29 mouse cellular contexts compared by ENCODE assay signal in genomic region chr8:35224053-35224924, GRCm38 (mm10).
DNase-seq lines count a peak whose midpoint lies in the region; ATAC-seq lines count a peak whose summit lies in the region.
"Had no signal": no experiment of that assay in that cellular context is flagged by ENCODE, and none has a peak within 500 bp of the region (broad histone marks: within the 10 kb centered on the region; RNA-seq: fewer than 3 reads in every experiment).

No protein-coding gene starts in this region.

- no peak for ATAC-seq in embryonic facial prominence, embryonic 14.5 days (ENCODE audit: low read depth)
- ATAC-seq in lung, embryonic 16.5 days (ENCODE audit: low read depth), result peak; percentile 96
- ATAC-seq in stomach, embryonic 14.5 days (ENCODE audit: insufficient number of reproducible peaks, insufficient read depth, low FRiP score, low read depth), result peak; percentile 94
- ATAC-seq: inflammation-experienced regulatory T-cells, adult 6 months; liver, embryonic 12.5 days; midbrain, embryonic 15.5 days; Patski had no signal

- H3K27ac ChIP-seq in embryonic facial prominence, embryonic 14.5 days (replicated peaks; ENCODE audit: low read depth, low read length), result no peak overlapping the region
- no peak overlapping the region for H3K27ac ChIP-seq in embryonic facial prominence, embryonic 10.5 days (replicated peaks)
- peak overlapping the region; percentile 91 for H3K27ac ChIP-seq in lung, embryonic 16.5 days (ENCODE audit: low read length)
- H3K27ac ChIP-seq in stomach, embryonic 14.5 days (ENCODE audit: low read length), result peak overlapping the region; percentile 56; the same call in 1 of the 2 replicates
- H3K27ac ChIP-seq: forebrain, embryonic 12.5 days; gastrocnemius, adult 2 months; hindbrain, embryonic 12.5 days; left cerebral cortex, adult 2 months; liver, embryonic 12.5 days; midbrain, embryonic 15.5 days had no signal

- no peaks in the 10 kb centered on the region for H3K9me3 ChIP-seq in embryonic facial prominence, embryonic 14.5 days (ENCODE audit: control insufficient read depth, low read length)
- no peaks in the 10 kb centered on the region for H3K9me3 ChIP-seq in embryonic facial prominence, embryonic 10.5 days
- H3K9me3 ChIP-seq in lung, embryonic 16.5 days (ENCODE audit: control insufficient read depth, low read length), result no peaks in the 10 kb centered on the region
- H3K9me3 ChIP-seq in stomach, embryonic 14.5 days (ENCODE audit: control insufficient read depth, low read depth, low read length), result no peaks in the 10 kb centered on the region
- H3K9me3 ChIP-seq: forebrain, embryonic 12.5 days; heart, embryonic 12.5 days; hindbrain, embryonic 12.5 days; liver, embryonic 12.5 days; midbrain, embryonic 15.5 days had no signal

- no peaks in the 10 kb centered on the region for H3K27me3 ChIP-seq in embryonic facial prominence, embryonic 14.5 days (replicated peaks; ENCODE audit: control insufficient read depth, insufficient read depth, low read length)
- no peaks in the 10 kb centered on the region for H3K27me3 ChIP-seq in embryonic facial prominence, embryonic 10.5 days (replicated peaks; ENCODE audit: low read depth, poor library complexity, severe bottlenecking)
- H3K27me3 ChIP-seq in lung, embryonic 16.5 days (ENCODE audit: control insufficient read depth, insufficient read depth, low read depth, low read length), result no peaks in the 10 kb centered on the region
- H3K27me3 ChIP-seq in stomach, embryonic 14.5 days (ENCODE audit: control insufficient read depth, insufficient read depth, low read length), result no peaks in the 10 kb centered on the region
- H3K27me3 ChIP-seq: forebrain, embryonic 12.5 days; heart, embryonic 12.5 days; hindbrain, embryonic 12.5 days; liver, embryonic 12.5 days; midbrain, embryonic 15.5 days; Patski had no signal

- H3K9ac ChIP-seq in embryonic facial prominence, embryonic 14.5 days (ENCODE audit: low read depth, low read length), result no peak overlapping the region
- no peak overlapping the region for H3K9ac ChIP-seq in lung, embryonic 16.5 days (ENCODE audit: low read length)
- no peak overlapping the region for H3K9ac ChIP-seq in stomach, embryonic 14.5 days (replicated peaks; ENCODE audit: low read depth, low read length)
- H3K9ac ChIP-seq: forebrain, embryonic 12.5 days; heart, embryonic 12.5 days; hindbrain, embryonic 12.5 days; liver, embryonic 12.5 days; midbrain, embryonic 15.5 days had no signal

- peak; percentile 33 for DNase-seq in embryonic facial prominence, embryonic 14.5 days (ENCODE audit: low spot score)
- DNase-seq in embryonic facial prominence, embryonic 10.5 days (ENCODE audit: low spot score), result no peak
- DNase-seq in lung, postnatal 10 days, result no peak
- peak; percentile 40 for DNase-seq in ZHBTc4 (ENCODE audit: low read depth, low spot score)
- no peak for DNase-seq in thymus, postnatal 14 days
- DNase-seq in adrenal gland, adult 2 months, result no peak
- DNase-seq: adrenal gland, postnatal 25 days; cerebellum, adult 11-12 months; cerebellum, postnatal 14 days; embryo, embryonic 11 days; gastrocnemius, adult 2 months; heart, postnatal 14 days; kidney, postnatal 25 days; layer of hippocampus, adult 9-11 months; lung, postnatal 36 days; right cerebral cortex, postnatal 14 days; spleen, adult 18-20 months; thymus, postnatal 4 days had no signal

- no peak overlapping the region for H3K4me3 ChIP-seq in embryonic facial prominence, embryonic 14.5 days (ENCODE audit: low read depth, low read length)
- no peak overlapping the region for H3K4me3 ChIP-seq in embryonic facial prominence, embryonic 10.5 days
- 0 out of 2 replicates have a peak overlapping the region, but pooled peaks have one; percentile 3 for H3K4me3 ChIP-seq in lung, embryonic 16.5 days (ENCODE audit: low read length)
- H3K4me3 ChIP-seq in stomach, embryonic 14.5 days (ENCODE audit: low read depth, low read length), result no peak overlapping the region
- H3K4me3 ChIP-seq: forebrain, embryonic 12.5 days; gastrocnemius, adult 2 months; heart, embryonic 12.5 days; hindbrain, embryonic 12.5 days; left cerebral cortex, adult 2 months; liver, embryonic 12.5 days; midbrain, embryonic 15.5 days; myocyte had no signal

- WGBS in embryonic facial prominence, embryonic 14.5 days, result 69% methylated on average over 18 of the region's 18 CpGs
- 84% methylated on average over 18 of the region's 18 CpGs for WGBS in embryonic facial prominence, embryonic 10.5 days
- WGBS in lung, embryonic 16.5 days, result 52% methylated on average over 18 of the region's 18 CpGs
- 56% methylated on average over 18 of the region's 18 CpGs for WGBS in stomach, embryonic 14.5 days

- H3K4me2 ChIP-seq in embryonic facial prominence, embryonic 14.5 days (ENCODE audit: low read depth, low read length), result no peak overlapping the region
- peak overlapping the region; percentile 23 for H3K4me2 ChIP-seq in lung, embryonic 16.5 days (ENCODE audit: low read depth, low read length)
- no peak overlapping the region for H3K4me2 ChIP-seq in stomach, embryonic 14.5 days (replicated peaks; ENCODE audit: low read depth, low read length)
- H3K4me2 ChIP-seq: forebrain, embryonic 12.5 days; heart, embryonic 12.5 days; hindbrain, embryonic 12.5 days; liver, embryonic 12.5 days; midbrain, embryonic 15.5 days had no signal

- H3K4me1 ChIP-seq in embryonic facial prominence, embryonic 14.5 days (ENCODE audit: control insufficient read depth, insufficient read depth, low read length), result peaks cover 13% of the 10 kb centered on the region; the same call in 1 of the 2 replicates
- H3K4me1 ChIP-seq in embryonic facial prominence, embryonic 10.5 days, result peaks cover 16% of the 10 kb centered on the region
- H3K4me1 ChIP-seq in lung, embryonic 16.5 days (replicated peaks; ENCODE audit: control insufficient read depth, insufficient read depth, low read length), result peaks cover 5% of the 10 kb centered on the region; the same call in 1 of the 2 replicates
- no peaks in the 10 kb centered on the region; the same call in 1 of the 2 replicates for H3K4me1 ChIP-seq in stomach, embryonic 14.5 days (ENCODE audit: control insufficient read depth, insufficient read depth, low read length)
- H3K4me1 ChIP-seq: forebrain, embryonic 12.5 days; heart, embryonic 12.5 days; hindbrain, embryonic 12.5 days; liver, embryonic 12.5 days; midbrain, embryonic 15.5 days had no signal

- no peaks in the 10 kb centered on the region for H3K36me3 ChIP-seq in embryonic facial prominence, embryonic 14.5 days (ENCODE audit: control insufficient read depth, insufficient read depth, low read length)
- no peaks in the 10 kb centered on the region for H3K36me3 ChIP-seq in embryonic facial prominence, embryonic 10.5 days (replicated peaks)
- no peaks in the 10 kb centered on the region for H3K36me3 ChIP-seq in lung, embryonic 16.5 days (ENCODE audit: control insufficient read depth, insufficient read depth, low read length)
- H3K36me3 ChIP-seq in stomach, embryonic 14.5 days (ENCODE audit: control insufficient read depth, insufficient read depth, low read length), result no peaks in the 10 kb centered on the region
- H3K36me3 ChIP-seq: forebrain, embryonic 12.5 days; heart, embryonic 12.5 days; hindbrain, embryonic 12.5 days; liver, embryonic 12.5 days; midbrain, embryonic 15.5 days had no signal

Comparison
In these comparisons a context has a peak if more than half of its experiments do, and no peak if none do; other contexts are left out.
1. DNase-seq: peak in embryonic facial prominence, embryonic 14.5 days (single experiment) and ZHBTc4 (single experiment); none in embryonic facial prominence, embryonic 10.5 days (single experiment), lung, postnatal 10 days (single experiment), thymus, postnatal 14 days (single experiment) and adrenal gland, adult 2 months (single experiment).
2. H3K27ac ChIP-seq: peak in lung, embryonic 16.5 days (single experiment) and stomach, embryonic 14.5 days (single experiment); none in embryonic facial prominence, embryonic 14.5 days (single experiment) and embryonic facial prominence, embryonic 10.5 days (single experiment).